Mouse (Mus musculus): ENCODE data around the gene Pdcd4.

Pdcd4 gene

GRCm38 (mm10) chr19:53892061-53892460 is at the start of gene Pdcd4:
TSS of gene Pdcd4 (plus strand) at chr19:53892231.
- in situ Hi-C loops (cut with MboI, MseI): no loop called here

- in situ Hi-C loops (cut with MboI, MseI): no loop called here
Observed at GRCm38 (mm10) chr19:53843972-53844371, 48.1 kb upstream of the Pdcd4 start.

- in situ Hi-C loops (cut with MboI, MseI): no loop called here
Observed at GRCm38 (mm10) chr19:53848272-53848995, 43.6 kb upstream of the Pdcd4 start.

GRCm38 (mm10) chr19:53850166-53850922 is 41.7 kb upstream of the Pdcd4 start:
- in situ Hi-C loops (cut with MboI, MseI): loop anchor here (5.0 kb wide), 1 partner anchor 852 kb away; no protein-coding TSS in a partner anchor

- in situ Hi-C loops (cut with MboI, MseI): loop anchor here (5.0 kb wide), 1 partner anchor 851 kb away; no protein-coding TSS in a partner anchor
Observed at GRCm38 (mm10) chr19:53851352-53851751, 40.7 kb upstream of the Pdcd4 start.

GRCm38 (mm10) chr19:53851826-53852698 is 40.0 kb upstream of the Pdcd4 start:
- in situ Hi-C loops (cut with MboI, MseI): loop anchor here (5.0 kb wide), 1 partner anchor 850 kb away; no protein-coding TSS in a partner anchor

- in situ Hi-C loops (cut with MboI, MseI): loop anchor here (5.0 kb wide), 1 partner anchor 849 kb away; no protein-coding TSS in a partner anchor
Observed at GRCm38 (mm10) chr19:53852699-53853451, 39.2 kb upstream of the Pdcd4 start.

GRCm38 (mm10) chr19:53854978-53855377 is 37.1 kb upstream of the Pdcd4 start:
- in situ Hi-C loops (cut with MboI, MseI): loop anchor here (5.0 kb wide), 1 partner anchor 847 kb away; no protein-coding TSS in a partner anchor

GRCm38 (mm10) chr19:53855781-53856180 is 36.2 kb upstream of the Pdcd4 start:
- in situ Hi-C loops (cut with MboI, MseI): no loop called here

- in situ Hi-C loops (cut with MboI, MseI): no loop called here
Observed at GRCm38 (mm10) chr19:53856794-53857193, 35.2 kb upstream of the Pdcd4 start.

- in situ Hi-C loops (cut with MboI, MseI): no loop called here
Observed at GRCm38 (mm10) chr19:53857962-53858361, 34.1 kb upstream of the Pdcd4 start.

- in situ Hi-C loops (cut with MboI, MseI): no loop called here
Observed at GRCm38 (mm10) chr19:53859149-53859548, 32.9 kb upstream of the Pdcd4 start.

GRCm38 (mm10) chr19:53859593-53859992 is 32.4 kb upstream of the Pdcd4 start:
- in situ Hi-C loops (cut with MboI, MseI): no loop called here

GRCm38 (mm10) chr19:53861346-53861745 is 30.7 kb upstream of the Pdcd4 start:
- in situ Hi-C loops (cut with MboI, MseI): no loop called here

- in situ Hi-C loops (cut with MboI, MseI): no loop called here
Observed at GRCm38 (mm10) chr19:53862573-53863246, 29.3 kb upstream of the Pdcd4 start.

- in situ Hi-C loops (cut with MboI, MseI): no loop called here
Observed at GRCm38 (mm10) chr19:53867238-53867637, 24.8 kb upstream of the Pdcd4 start.

GRCm38 (mm10) chr19:53868125-53868524 is 23.9 kb upstream of the Pdcd4 start:
- in situ Hi-C loops (cut with MboI, MseI): no loop called here

- in situ Hi-C loops (cut with MboI, MseI): no loop called here
Observed at GRCm38 (mm10) chr19:53868796-53869195, 23.2 kb upstream of the Pdcd4 start.

- in situ Hi-C loops (cut with MboI, MseI): no loop called here
Observed at GRCm38 (mm10) chr19:53869427-53870385, 22.3 kb upstream of the Pdcd4 start.
